Mouse (Mus musculus): ENCODE results near the gene Gm11492. TPM values are rescaled to one million over a fixed set of nuclear protein-coding genes. Genes with fewer than 3 reads are reported as not detected.

Gm11492 gene
- total and polyA plus RNA-seq, 2 experiments from 2014 or later, result not detected

DNA sequence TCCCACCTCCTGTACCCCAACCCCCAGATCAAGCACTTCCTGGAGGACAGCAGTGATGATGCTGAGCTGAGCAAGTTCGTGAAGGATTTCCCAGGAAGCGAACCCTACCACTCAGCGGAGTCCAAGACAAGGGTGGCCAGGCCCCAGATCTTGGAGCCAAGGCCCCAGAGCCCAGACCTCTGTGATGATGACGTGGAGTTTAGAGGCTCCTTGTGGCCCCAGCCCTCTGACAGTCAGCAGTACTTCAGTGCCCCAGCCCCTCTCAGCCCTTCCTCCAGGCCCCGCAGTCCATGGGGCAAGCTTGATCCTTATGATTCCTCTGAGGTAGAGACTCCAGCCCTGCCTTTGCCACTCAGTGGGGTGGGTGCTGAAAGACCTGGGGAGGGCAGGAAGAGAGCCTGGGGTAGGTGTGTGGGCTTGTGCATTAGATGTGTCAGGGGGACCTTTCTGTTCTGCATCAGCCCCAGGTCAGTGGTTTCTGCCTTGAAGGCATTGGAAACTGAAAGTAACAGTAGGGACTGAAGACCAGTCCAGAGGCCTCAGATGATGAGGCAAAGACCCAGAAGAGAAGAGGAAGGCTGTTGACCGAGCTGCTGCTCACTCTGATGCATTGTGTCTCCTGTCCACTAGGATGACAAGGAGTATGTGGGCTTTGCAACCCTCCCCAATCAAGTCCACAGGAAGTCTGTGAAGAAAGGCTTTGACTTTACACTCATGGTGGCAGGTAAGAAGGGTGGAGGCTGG is 17.0 kb downstream of the Gm11492 start:
- H3K27me3 ChIP-seq (ENCODE audit: insufficient read depth, low read length), result no peaks in the 10 kb centered on the region
- no peaks in the 10 kb centered on the region for H3K36me3 ChIP-seq (ENCODE audit: insufficient read depth, low read length)
- H3K9ac ChIP-seq (replicated peaks; ENCODE audit: low read length), result no peak overlapping the region
- no peak for DNase-seq (ENCODE audit: low spot score)
- no peaks in the 10 kb centered on the region for H3K9me3 ChIP-seq (ENCODE audit: low read length)
- no peak overlapping the region for H3K27ac ChIP-seq
- ATAC-seq, result no peak
- no peak overlapping the region for H3K4me3 ChIP-seq (ENCODE audit: low read length)
- H3K4me1 ChIP-seq (ENCODE audit: insufficient read depth, low read length), result no peaks in the 10 kb centered on the region
- no peak for TF ChIP-seq CTCF (IDR thresholded peaks at IDR 0.05; ENCODE audit: low read depth)
- 84% methylated on average over 6 of the region's 6 CpGs for WGBS
- no peak overlapping the region for H3K4me2 ChIP-seq (ENCODE audit: low read depth, low read length)

DNA sequence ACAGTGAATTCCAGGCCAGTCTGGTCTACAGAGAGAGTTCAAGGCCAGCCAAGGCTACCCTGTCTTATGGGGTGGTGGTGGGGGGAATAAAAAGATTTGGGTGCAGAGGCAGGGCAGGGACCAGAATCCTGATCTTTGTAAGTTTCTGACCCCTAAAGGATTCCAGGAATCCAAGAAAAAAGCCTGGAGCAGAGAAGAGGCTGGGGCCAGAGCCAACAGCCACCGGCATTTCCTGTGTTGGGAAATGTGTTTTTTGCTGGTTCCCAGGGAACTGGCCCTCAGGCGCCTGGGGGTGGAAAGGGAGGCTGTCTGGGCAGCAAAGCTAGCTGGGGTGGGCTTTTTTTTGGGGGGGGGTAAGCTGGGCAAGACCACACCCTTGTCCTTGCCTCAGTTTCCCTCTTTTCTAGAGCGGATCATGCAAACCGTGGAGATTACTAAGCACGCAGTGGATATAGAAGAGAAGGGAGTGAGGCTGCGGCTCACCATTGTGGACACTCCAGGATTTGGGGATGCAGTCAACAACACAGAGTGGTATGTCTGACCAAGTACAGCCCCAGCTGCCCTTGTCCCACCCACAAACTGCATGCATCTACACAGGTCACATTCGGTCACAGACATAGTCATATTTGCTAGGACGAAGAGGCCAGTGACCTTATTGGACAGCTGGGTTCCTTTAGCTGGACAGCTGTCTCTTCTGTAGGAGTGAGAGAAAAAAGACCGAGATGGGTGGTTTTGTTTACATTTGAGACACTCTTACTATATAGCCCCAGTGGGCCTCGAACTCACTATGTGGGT is 18.5 kb downstream of the Gm11492 start:
- Histone ChIP-seq H3K4me3 (ENCODE audit: low read length) (no peak overlapping the region), H3K4me2 (ENCODE audit: low read depth, low read length) (no peak overlapping the region), H3K4me1 (ENCODE audit: insufficient read depth, low read length) (0 out of 2 replicates have a peak, but pooled peaks cover 2% of the 10 kb centered on the region), H3K27me3 (ENCODE audit: insufficient read depth, low read length) (no peaks in the 10 kb centered on the region), H3K9me3 (ENCODE audit: low read length) (no peaks in the 10 kb centered on the region), H3K9ac (replicated peaks; ENCODE audit: low read length) (no peak overlapping the region), H3K36me3 (ENCODE audit: insufficient read depth, low read length) (no peaks in the 10 kb centered on the region), H3K27ac (no peak overlapping the region)
- no peak for TF ChIP-seq CTCF (IDR thresholded peaks at IDR 0.05; ENCODE audit: low read depth)
- DNase-seq (ENCODE audit: low spot score) (no peak), ATAC-seq (no peak)
- 84% methylated on average over 10 of the region's 10 CpGs for WGBS

DNA sequence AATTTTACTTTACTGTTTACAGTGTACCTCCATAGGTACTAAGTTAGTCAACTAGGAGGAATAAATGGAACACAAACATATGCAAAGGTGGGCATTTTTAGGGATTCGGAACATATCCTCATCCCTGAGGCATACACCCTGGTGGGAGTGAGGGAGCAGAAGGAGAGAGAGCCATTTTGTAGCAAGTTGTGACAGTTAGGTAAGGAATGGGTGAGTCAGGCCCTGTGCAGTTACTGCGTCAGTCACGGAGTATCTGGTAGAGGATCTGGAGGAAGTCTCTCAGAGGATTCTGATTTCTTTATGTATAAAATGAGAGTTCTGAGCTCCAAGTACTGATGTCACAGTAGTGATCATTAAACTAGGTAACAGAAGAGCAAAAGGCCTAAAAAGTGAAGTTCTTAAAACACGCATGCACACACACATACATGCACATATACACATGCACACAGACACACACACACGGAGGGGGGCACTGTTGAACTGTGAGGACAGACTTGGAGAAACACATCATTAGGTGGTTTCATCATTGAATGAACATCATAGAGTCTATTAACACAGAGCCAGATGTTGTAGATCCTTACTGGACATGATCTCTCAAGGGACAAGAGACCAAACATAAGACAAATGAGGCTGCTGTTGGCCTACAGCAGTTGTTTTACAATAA is 20.9 kb downstream of the Gm11492 start:
- TF ChIP-seq CTCF (IDR thresholded peaks at IDR 0.05; ENCODE audit: low read depth), result no peak
- H3K4me3 ChIP-seq (ENCODE audit: low read length), result no peak overlapping the region
- H3K9ac ChIP-seq (replicated peaks; ENCODE audit: low read length), result no peak overlapping the region
- H3K9me3 ChIP-seq (ENCODE audit: low read length), result no peaks in the 10 kb centered on the region
- H3K4me2 ChIP-seq (ENCODE audit: low read depth, low read length), result no peak overlapping the region
- H3K36me3 ChIP-seq (ENCODE audit: insufficient read depth, low read length), result no peaks in the 10 kb centered on the region
- H3K4me1 ChIP-seq (ENCODE audit: insufficient read depth, low read length), result peaks cover 11% of the 10 kb centered on the region
- no peaks in the 10 kb centered on the region for H3K27me3 ChIP-seq (ENCODE audit: insufficient read depth, low read length)
- H3K27ac ChIP-seq, result no peak overlapping the region
- no peak for ATAC-seq
- 92% methylated on average over 5 of the region's 5 CpGs for WGBS
- DNase-seq (ENCODE audit: low spot score), result no peak

DNA sequence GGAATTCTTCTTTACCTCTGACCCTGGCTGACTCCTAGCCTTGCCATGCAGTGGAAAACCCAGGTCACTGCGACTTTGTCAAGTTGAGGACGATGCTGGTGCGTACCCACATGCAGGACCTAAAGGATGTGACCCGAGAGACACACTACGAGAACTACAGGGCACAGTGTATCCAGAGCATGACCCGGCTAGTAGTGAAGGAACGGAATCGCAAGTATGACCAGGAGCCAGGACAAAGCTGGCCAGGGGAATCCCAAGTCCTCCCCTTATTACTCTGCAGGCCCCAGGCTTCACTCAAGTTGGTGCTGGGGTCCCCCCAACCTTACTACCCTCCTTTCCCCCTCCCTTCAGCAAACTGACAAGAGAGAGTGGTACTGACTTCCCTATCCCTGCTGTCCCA is 23.2 kb downstream of the Gm11492 start:
- no peak overlapping the region for H3K27ac ChIP-seq
- no peak for TF ChIP-seq CTCF (IDR thresholded peaks at IDR 0.05; ENCODE audit: low read depth)
- H3K4me3 ChIP-seq (ENCODE audit: low read length), result no peak overlapping the region
- peaks cover 17% of the 10 kb centered on the region for H3K4me1 ChIP-seq (ENCODE audit: insufficient read depth, low read length)
- no peaks in the 10 kb centered on the region for H3K9me3 ChIP-seq (ENCODE audit: low read length)
- H3K27me3 ChIP-seq (ENCODE audit: insufficient read depth, low read length), result no peaks in the 10 kb centered on the region
- DNase-seq (ENCODE audit: low spot score), result no peak
- no peak overlapping the region for H3K4me2 ChIP-seq (ENCODE audit: low read depth, low read length)
- H3K9ac ChIP-seq (replicated peaks; ENCODE audit: low read length), result peak overlapping the region; percentile 82; the same call in 1 of the 2 replicates
- no peak for ATAC-seq
- 86% methylated on average over 8 of the region's 8 CpGs for WGBS
- H3K36me3 ChIP-seq (ENCODE audit: insufficient read depth, low read length), result no peaks in the 10 kb centered on the region

DNA sequence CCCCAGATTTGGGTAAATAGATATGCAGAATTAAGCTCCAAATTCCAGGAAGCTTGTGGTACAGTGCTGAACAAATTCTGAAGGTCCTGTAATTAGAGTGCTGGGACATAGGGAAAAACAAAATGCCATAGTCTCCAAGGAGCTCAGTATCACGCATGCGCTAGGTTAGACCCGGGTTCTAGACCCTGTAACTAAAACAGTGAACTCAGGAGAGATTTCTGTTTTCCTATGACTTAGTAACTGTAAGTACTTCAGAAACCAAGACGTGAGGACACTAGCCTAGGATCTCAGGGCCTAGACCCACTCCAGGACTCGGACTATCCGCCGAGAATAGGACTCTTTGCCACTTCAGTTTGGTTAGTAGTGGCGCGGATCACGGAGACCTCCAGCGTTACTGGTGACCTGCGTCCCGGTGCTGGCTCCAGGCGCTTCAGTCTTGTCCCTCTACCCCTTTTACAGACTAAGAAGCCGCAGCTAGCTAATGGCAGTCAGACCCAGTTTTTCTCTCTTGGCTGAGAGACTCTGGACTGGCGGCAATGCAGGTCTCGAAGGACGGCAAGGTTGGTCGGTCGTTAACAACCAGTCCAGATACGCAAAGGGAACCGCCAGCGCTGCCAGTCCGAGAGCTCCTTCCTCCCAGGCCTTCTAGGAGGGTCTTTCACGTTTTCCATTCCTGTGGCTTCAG is 24.5 kb downstream of the Gm11492 start:
- Histone ChIP-seq H3K4me2 (ENCODE audit: low read depth, low read length) (peak overlapping the region; percentile 93), H3K27me3 (ENCODE audit: insufficient read depth, low read length) (no peaks in the 10 kb centered on the region), H3K27ac (peak overlapping the region; percentile 93), H3K9ac (replicated peaks; ENCODE audit: low read length) (peak overlapping the region; percentile 82), H3K9me3 (ENCODE audit: low read length) (no peaks in the 10 kb centered on the region), H3K4me1 (ENCODE audit: insufficient read depth, low read length) (peaks cover 24% of the 10 kb centered on the region), H3K36me3 (ENCODE audit: insufficient read depth, low read length) (no peaks in the 10 kb centered on the region), H3K4me3 (ENCODE audit: low read length) (peak overlapping the region; percentile 70)
- peak; percentile 27 for DNase-seq (ENCODE audit: low spot score)
- TF ChIP-seq CTCF (IDR thresholded peaks at IDR 0.05; ENCODE audit: low read depth), result no peak
- ATAC-seq, result no peak
- WGBS, result 3% methylated on average over 25 of the region's 25 CpGs

Data from hindbrain, postnatal 0 days (tissue).